Mouse (Mus musculus): ENCODE results near the gene Apoa5.

- TF ChIP-seq CTCF (IDR thresholded peaks at IDR 0.05; ENCODE audit: low read depth) = no peak
- TF ChIP-seq EP300 (IDR thresholded peaks at IDR 0.05; ENCODE audit: low read depth) = no peak
These were observed 24.8 kb upstream of the Apoa5 start for GRCm38 (mm10) chr9:46243584-46243983.

Measured in liver, embryonic 14.5 days (tissue).